Mouse (Mus musculus) bone marrow, adult 2 months (tissue): Measurements from ENCODE around the gene Lrrtm4.

ENCODE experiments used
- CTCF ChIP-seq: fragments of 200-500 bp; IDR thresholded peaks from 2 replicates; pipeline ENCODE4 v1.5.1; 2011; ENCODE audit warnings: low read length, control low read depth; ENCODE audit not compliant: control insufficient read depth, insufficient read depth
- POLR2A ChIP-seq: fragments of 200-500 bp; IDR thresholded peaks from 2 replicates; pipeline ENCODE4 v1.6.1; 2011; ENCODE audit warnings: low read depth, mild to moderate bottlenecking, control low read depth, low read length, borderline replicate concordance; ENCODE audit not compliant: control insufficient read depth

DNA sequence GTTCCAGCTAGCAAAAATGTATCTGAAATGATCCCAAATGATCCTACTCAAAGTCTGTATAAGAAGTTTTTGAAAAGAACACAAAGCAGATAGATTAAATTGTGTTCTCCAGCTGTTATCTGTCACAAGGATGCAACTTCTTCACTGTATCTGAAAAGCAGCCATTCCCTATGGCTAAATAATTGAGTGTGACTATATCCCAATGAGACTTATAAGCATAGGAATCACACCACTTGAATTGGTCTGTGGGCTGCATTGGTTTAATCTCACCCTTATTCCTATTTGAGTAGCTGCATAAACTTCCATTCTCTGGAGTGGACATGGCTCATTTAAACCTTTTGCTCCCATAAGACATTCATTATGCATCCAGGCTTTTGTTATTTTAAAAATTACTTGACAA is 245.9 kb downstream of the Lrrtm4 start:
- no peak for TF ChIP-seq CTCF
- no peak for TF ChIP-seq POLR2A
